In the genomic region with DNA sequence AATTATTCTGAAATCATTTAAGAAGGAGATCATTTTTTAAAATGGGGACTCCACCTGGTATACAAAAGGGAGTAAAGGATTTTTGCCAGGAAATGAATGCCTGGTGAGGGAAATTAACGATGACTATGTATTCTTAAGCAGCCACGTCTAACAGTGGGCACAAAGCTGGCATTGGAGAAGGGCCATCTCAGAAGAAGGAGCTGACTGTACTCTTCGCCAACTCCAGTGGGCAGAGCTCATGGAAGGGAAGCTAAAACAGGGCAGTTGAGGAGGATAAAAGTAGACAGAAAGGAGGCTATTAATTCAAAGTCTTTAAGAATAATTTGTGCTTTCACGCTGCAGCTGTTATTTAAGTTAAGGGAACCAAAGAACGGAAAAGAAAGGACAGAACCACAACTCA, we compare ENCODE assay signal across 17 mouse cellular contexts.
DNase-seq lines count a peak whose midpoint lies in the region; ATAC-seq and TF ChIP-seq lines count a peak whose summit lies in the region.
"Had no signal": no experiment of that assay in that cellular context is flagged by ENCODE, and none has a peak within 500 bp of the region (broad histone marks: within the 10 kb centered on the region; RNA-seq: fewer than 3 reads in every experiment).

No protein-coding gene starts in this region.

- TF ChIP-seq CTCF in brain, embryonic 14.5 days (IDR thresholded peaks at IDR 0.05; ENCODE audit: borderline replicate concordance, extremely low read depth, insufficient read depth, insufficient read length) = no peak
- no peak for TF ChIP-seq CTCF in layer of hippocampus, adult 2 months (conservative IDR thresholded peaks at IDR 0.05)

- H3K9ac ChIP-seq in forebrain, embryonic 14.5 days (ENCODE audit: low read length) = no peak overlapping the region
- H3K9ac ChIP-seq in forebrain, embryonic 11.5 days (ENCODE audit: low read length) = no peak overlapping the region
- no peak overlapping the region for H3K9ac ChIP-seq in kidney, embryonic 14.5 days (ENCODE audit: low read depth, low read length)
- H3K9ac ChIP-seq in neural tube, embryonic 15.5 days (replicated peaks) = no peak overlapping the region
- H3K9ac ChIP-seq: embryonic facial prominence, embryonic 15.5 days; lung, embryonic 14.5 days had no signal

- peak; percentile 4 for DNase-seq in forebrain, embryonic 14.5 days (ENCODE audit: low spot score)
- DNase-seq in forebrain, embryonic 11.5 days (ENCODE audit: low spot score) = no peak
- DNase-seq in brain, embryonic 14.5 days (ENCODE audit: low read depth) = peak; percentile 26
- peak; percentile 8 to 48 for DNase-seq in layer of hippocampus, adult 2 months (ENCODE audit: low spot score in 2 of 2)
- DNase-seq in left cerebral cortex, postnatal 4 days = peak; percentile 5
- no peak for DNase-seq in urinary bladder, postnatal 14 days (ENCODE audit: low spot score)
- DNase-seq: B cell, adult 2 months; heart, adult 18-20 months; kidney, adult 11 months; liver; lung, embryonic 14.5 days; thymus, adult 2 months had no signal

- no peaks in the 10 kb centered on the region for H3K4me1 ChIP-seq in forebrain, embryonic 14.5 days (ENCODE audit: control insufficient read depth, insufficient read depth, low read length)
- no peaks in the 10 kb centered on the region for H3K4me1 ChIP-seq in forebrain, embryonic 11.5 days (replicated peaks; ENCODE audit: control insufficient read depth, insufficient read depth, low read length)
- no peaks in the 10 kb centered on the region for H3K4me1 ChIP-seq in kidney, embryonic 14.5 days (ENCODE audit: control insufficient read depth, insufficient read depth, low read length)
- no peaks in the 10 kb centered on the region for H3K4me1 ChIP-seq in neural tube, embryonic 15.5 days
- H3K4me1 ChIP-seq: embryonic facial prominence, embryonic 15.5 days; megakaryocyte, embryonic 14.5 days had no signal

- no peak for ATAC-seq in forebrain, embryonic 14.5 days
- ATAC-seq in forebrain, embryonic 11.5 days (replicated peaks; ENCODE audit: low FRiP score) = no peak
- no peak for ATAC-seq in kidney, embryonic 14.5 days (ENCODE audit: low FRiP score, low TSS enrichment)
- ATAC-seq in neural tube, embryonic 15.5 days (ENCODE audit: low FRiP score) = no peak; the same call in 1 of the 2 replicates

- no peak overlapping the region for H3K4me3 ChIP-seq in forebrain, embryonic 14.5 days (ENCODE audit: low read depth, low read length)
- H3K4me3 ChIP-seq in forebrain, embryonic 11.5 days (ENCODE audit: low read depth, low read length) = no peak overlapping the region
- no peak overlapping the region for H3K4me3 ChIP-seq in layer of hippocampus, adult 2 months
- H3K4me3 ChIP-seq in kidney, embryonic 14.5 days (ENCODE audit: low read length) = no peak overlapping the region
- H3K4me3 ChIP-seq in neural tube, embryonic 15.5 days (replicated peaks) = no peak overlapping the region
- H3K4me3 ChIP-seq: embryonic facial prominence, embryonic 15.5 days; megakaryocyte, embryonic 14.5 days; myocyte had no signal

- intact Hi-C loops in left cerebral cortex, postnatal 4 days (cut with DNase I) = no loop called here

- H3K4me2 ChIP-seq in forebrain, embryonic 14.5 days (ENCODE audit: low read length) = no peak overlapping the region
- no peak overlapping the region for H3K4me2 ChIP-seq in forebrain, embryonic 11.5 days (ENCODE audit: low read depth, low read length, severe bottlenecking)
- no peak overlapping the region for H3K4me2 ChIP-seq in kidney, embryonic 14.5 days (replicated peaks; ENCODE audit: low read depth, low read length)
- no peak overlapping the region for H3K4me2 ChIP-seq in neural tube, embryonic 15.5 days
- H3K4me2 ChIP-seq: embryonic facial prominence, embryonic 15.5 days; lung, embryonic 14.5 days had no signal

- no peak overlapping the region for H3K27ac ChIP-seq in forebrain, embryonic 14.5 days (ENCODE audit: low read depth, low read length)
- no peak overlapping the region for H3K27ac ChIP-seq in forebrain, embryonic 11.5 days (ENCODE audit: low read depth, low read length)
- peak overlapping the region; percentile 59 for H3K27ac ChIP-seq in layer of hippocampus, adult 2 months
- no peak overlapping the region for H3K27ac ChIP-seq in kidney, embryonic 14.5 days (ENCODE audit: low read depth, low read length)
- H3K27ac ChIP-seq in neural tube, embryonic 15.5 days (replicated peaks) = no peak overlapping the region
- H3K27ac ChIP-seq: embryonic facial prominence, embryonic 15.5 days had no signal

- H3K9me3 ChIP-seq in forebrain, embryonic 14.5 days (replicated peaks; ENCODE audit: control insufficient read depth, low read length) = no peaks in the 10 kb centered on the region
- no peaks in the 10 kb centered on the region for H3K9me3 ChIP-seq in forebrain, embryonic 11.5 days (ENCODE audit: control insufficient read depth, low read length)
- no peaks in the 10 kb centered on the region for H3K9me3 ChIP-seq in kidney, embryonic 14.5 days (ENCODE audit: control insufficient read depth, low read length)
- no peaks in the 10 kb centered on the region for H3K9me3 ChIP-seq in neural tube, embryonic 15.5 days (replicated peaks)
- H3K9me3 ChIP-seq: embryonic facial prominence, embryonic 15.5 days had no signal

- 50% methylated on average over 5 of the region's 5 CpGs for WGBS in forebrain, embryonic 14.5 days
- 86% methylated on average over 5 of the region's 5 CpGs for WGBS in forebrain, embryonic 11.5 days
- WGBS in kidney, embryonic 14.5 days = 84% methylated on average over 5 of the region's 5 CpGs
- WGBS in neural tube, embryonic 15.5 days = 59% methylated on average over 5 of the region's 5 CpGs

- TF ChIP-seq POLR2A in brain, embryonic 14.5 days (IDR thresholded peaks at IDR 0.05; ENCODE audit: borderline replicate concordance, extremely low read depth, insufficient read depth, insufficient read length, poor library complexity, severe bottlenecking) = no peak

- H3K36me3 ChIP-seq in forebrain, embryonic 14.5 days (ENCODE audit: control insufficient read depth, insufficient read depth, low read length) = no peaks in the 10 kb centered on the region
- H3K36me3 ChIP-seq in forebrain, embryonic 11.5 days (ENCODE audit: control insufficient read depth, insufficient read depth, low read length) = no peaks in the 10 kb centered on the region
- no peaks in the 10 kb centered on the region for H3K36me3 ChIP-seq in kidney, embryonic 14.5 days (ENCODE audit: control insufficient read depth, insufficient read depth, low read length)
- no peaks in the 10 kb centered on the region for H3K36me3 ChIP-seq in neural tube, embryonic 15.5 days
- H3K36me3 ChIP-seq: embryonic facial prominence, embryonic 15.5 days had no signal

- H3K27me3 ChIP-seq in forebrain, embryonic 14.5 days (replicated peaks; ENCODE audit: control insufficient read depth, insufficient read depth, low read length) = no peaks in the 10 kb centered on the region
- H3K27me3 ChIP-seq in forebrain, embryonic 11.5 days (ENCODE audit: control insufficient read depth, insufficient read depth, low read length) = no peaks in the 10 kb centered on the region
- no peaks in the 10 kb centered on the region for H3K27me3 ChIP-seq in kidney, embryonic 14.5 days (ENCODE audit: control insufficient read depth, insufficient read depth, low read length)
- H3K27me3 ChIP-seq in neural tube, embryonic 15.5 days (replicated peaks) = no peaks in the 10 kb centered on the region
- H3K27me3 ChIP-seq: embryonic facial prominence, embryonic 15.5 days; megakaryocyte, embryonic 14.5 days had no signal

Comparison
In these comparisons a context has a peak if more than half of its experiments do, and no peak if none do; other contexts are left out.
1. DNase-seq: peak in forebrain, embryonic 14.5 days (single experiment), brain, embryonic 14.5 days (single experiment), layer of hippocampus, adult 2 months (2 of 2) and left cerebral cortex, postnatal 4 days (single experiment); none in forebrain, embryonic 11.5 days (single experiment) and urinary bladder, postnatal 14 days (single experiment).